Mouse (Mus musculus) 3T3-L1 (cell line): ENCODE measurements around the gene Csf3.
A peak's percentile ranks its signal among the peaks of the same experiment; 100 is the strongest.
"Not testable (repeated sequence)": the region's sequence is repeated elsewhere in the genome, so short reads cannot be mapped to it uniquely, and the experiment has no call there.

Experiments used
- DNase-seq: peaks from one replicate; pipeline ENCODE4 v3.0.0-alpha.2; 2015; ENCODE audit warnings: low read depth, low spot score

Csf3 gene

GRCm38 (mm10) chr11:98729119-98729588 is 28.1 kb downstream of the Csf3 start, which contains the start of gene Med24:
Med24 (minus strand) TSS chr11:98729435.
- DNase-seq, result peak; percentile 97

- DNase-seq, result peak; percentile 68
These were observed 29.7 kb downstream of the Csf3 start for GRCm38 (mm10) chr11:98730727-98731126.

GRCm38 (mm10) chr11:98731134-98731533 is 30.1 kb downstream of the Csf3 start:
- DNase-seq, result peak; percentile 65

- no peak for DNase-seq
These were observed 33.0 kb downstream of the Csf3 start for GRCm38 (mm10) chr11:98734020-98734419.

GRCm38 (mm10) chr11:98735111-98735510 is 34.0 kb downstream of the Csf3 start:
- no peak for DNase-seq

GRCm38 (mm10) chr11:98736176-98736575 is 35.1 kb downstream of the Csf3 start:
- peak; percentile 67 for DNase-seq

GRCm38 (mm10) chr11:98737220-98737619 is 36.2 kb downstream of the Csf3 start:
- not testable (repeated sequence) for DNase-seq

- no peak for DNase-seq
These were observed 37.4 kb downstream of the Csf3 start for GRCm38 (mm10) chr11:98738428-98738911.

- DNase-seq, result no peak
These were observed 37.9 kb downstream of the Csf3 start for GRCm38 (mm10) chr11:98738925-98739324.

- DNase-seq, result no peak
These were observed 38.9 kb downstream of the Csf3 start for GRCm38 (mm10) chr11:98740026-98740392.

GRCm38 (mm10) chr11:98740393-98741050 is 39.5 kb downstream of the Csf3 start, which contains the start of gene Thra:
Thra (plus strand) TSS chr11:98740638.
- peak; percentile 65 for DNase-seq

GRCm38 (mm10) chr11:98741051-98741620 is 40.1 kb downstream of the Csf3 start:
- peak; percentile 39 for DNase-seq

GRCm38 (mm10) chr11:98741622-98742396 is 40.7 kb downstream of the Csf3 start:
- DNase-seq, result peak; percentile 58

- peak; percentile 13 for DNase-seq
These were observed 41.6 kb downstream of the Csf3 start for GRCm38 (mm10) chr11:98742397-98743291.

- peak; percentile 48 for DNase-seq
These were observed 42.7 kb downstream of the Csf3 start for GRCm38 (mm10) chr11:98743655-98744345.

GRCm38 (mm10) chr11:98744456-98745019 is 43.5 kb downstream of the Csf3 start:
- no peak for DNase-seq

GRCm38 (mm10) chr11:98745932-98746853 is 45.1 kb downstream of the Csf3 start:
- DNase-seq, result no peak

GRCm38 (mm10) chr11:98746855-98747693 is 46.0 kb downstream of the Csf3 start:
- DNase-seq, result peak; percentile 70
